Mouse (Mus musculus) myocyte (in vitro differentiated cells): Measurements from ENCODE around the gene S1pr3.

Experiments
- E2F4 ChIP-seq: IDR thresholded peaks from one replicate; pipeline ENCODE4 v1.6.1; 2011; ENCODE audit warnings: mild to moderate bottlenecking, control low read depth, moderate library complexity; ENCODE audit not compliant: insufficient read depth
- POLR2A ChIP-seq: IDR thresholded peaks from one replicate; pipeline ENCODE4 v1.6.1; 2011; ENCODE audit warnings: low read depth, mild to moderate bottlenecking, control low read depth, moderate library complexity; ENCODE audit not compliant: insufficient read length

GRCm38 (mm10) chr13:51419501-51419900, 11.1 kb downstream of the S1pr3 start:
- TF ChIP-seq POLR2A (no peak), E2F4 (no peak)
